ENCODE assay signal across 8 mouse cellular contexts in the genomic region with DNA sequence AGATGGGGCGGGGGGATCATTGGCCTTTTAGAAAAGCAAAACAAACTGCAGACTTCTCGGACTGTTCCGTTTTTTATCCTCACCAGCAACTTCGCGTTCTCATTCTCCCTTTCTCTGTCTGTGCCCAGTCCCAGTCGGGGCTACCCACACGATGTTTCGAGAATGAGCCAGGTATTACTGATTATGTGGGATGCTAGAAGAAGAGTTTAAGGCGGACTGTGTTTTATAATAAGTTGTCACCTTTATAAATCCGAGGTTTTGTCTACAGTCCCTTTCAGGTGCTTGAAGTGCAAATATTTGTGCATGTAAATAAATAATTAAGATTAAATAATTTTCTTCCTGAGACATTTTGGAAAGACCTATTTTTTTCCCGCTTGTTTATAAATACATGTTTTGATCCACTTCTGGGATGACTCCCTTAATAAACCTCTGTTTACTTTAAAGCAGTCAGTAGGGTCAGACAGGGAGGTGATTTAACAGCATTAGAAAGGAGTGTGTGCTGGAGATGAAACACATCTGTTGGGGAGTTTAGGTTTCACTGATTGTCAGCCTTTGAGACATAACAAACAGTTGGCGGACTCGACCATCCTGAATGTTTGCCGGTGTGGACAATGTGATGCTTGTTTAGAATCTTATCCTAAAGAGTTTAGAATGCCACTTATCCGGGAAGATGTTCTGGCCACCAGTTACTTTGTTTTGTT. TPM values are rescaled to one million over a fixed set of nuclear protein-coding genes. Genes with fewer than 3 reads are reported as not detected.
DNase-seq lines count a peak whose midpoint lies in the region; ATAC-seq and TF ChIP-seq lines count a peak whose summit lies in the region.

No protein-coding gene starts in this region.

- no peaks in the 10 kb centered on the region for H3K9me3 ChIP-seq in kidney, postnatal 0 days (replicated peaks; ENCODE audit: low read length)
- no peaks in the 10 kb centered on the region for H3K9me3 ChIP-seq in hindbrain, postnatal 0 days (ENCODE audit: low read length)
- H3K9me3 ChIP-seq in midbrain, embryonic 16.5 days (replicated peaks; ENCODE audit: control insufficient read depth, low read length, poor library complexity, severe bottlenecking), result no peaks in the 10 kb centered on the region

- H3K36me3 ChIP-seq in kidney, postnatal 0 days (ENCODE audit: insufficient read depth, low read length), result no peaks in the 10 kb centered on the region
- H3K36me3 ChIP-seq in hindbrain, postnatal 0 days (ENCODE audit: insufficient read depth, low read length), result no peaks in the 10 kb centered on the region
- H3K36me3 ChIP-seq in midbrain, embryonic 16.5 days (ENCODE audit: control insufficient read depth, insufficient read depth, low read length), result no peaks in the 10 kb centered on the region

- no peak for TF ChIP-seq CTCF in kidney, postnatal 0 days (IDR thresholded peaks at IDR 0.05; ENCODE audit: low read depth)
- TF ChIP-seq CTCF in hindbrain, postnatal 0 days (IDR thresholded peaks at IDR 0.05; ENCODE audit: low read depth), result no peak

- peak overlapping the region; percentile 78 for H3K4me3 ChIP-seq in kidney, postnatal 0 days (replicated peaks; ENCODE audit: low read depth, low read length)
- peak overlapping the region; percentile 69 for H3K4me3 ChIP-seq in hindbrain, postnatal 0 days (ENCODE audit: low read length)
- peak overlapping the region; percentile 56 for H3K4me3 ChIP-seq in midbrain, embryonic 16.5 days (ENCODE audit: low read depth, low read length)

- ATAC-seq in kidney, postnatal 0 days (replicated peaks; ENCODE audit: low FRiP score, low read depth), result no peak
- no peak for ATAC-seq in hindbrain, postnatal 0 days
- peak; percentile 43 for ATAC-seq in midbrain, embryonic 16.5 days
- ATAC-seq in monocyte, adult 5-6 weeks (replicated peaks; ENCODE audit: insufficient number of reproducible peaks, low FRiP score, low TSS enrichment, poor library complexity, severe bottlenecking), result no peak
- ATAC-seq in megakaryocyte-erythroid progenitor cell, adult 5-6 weeks (replicated peaks; ENCODE audit: low FRiP score, low TSS enrichment, poor library complexity, severe bottlenecking), result no peak

- H3K27ac ChIP-seq in kidney, postnatal 0 days, result peak overlapping the region; percentile 78
- peak overlapping the region; percentile 55 for H3K27ac ChIP-seq in hindbrain, postnatal 0 days
- peak overlapping the region; percentile 53 for H3K27ac ChIP-seq in midbrain, embryonic 16.5 days (ENCODE audit: low read length)

- peak overlapping the region; percentile 71 for H3K9ac ChIP-seq in kidney, postnatal 0 days (ENCODE audit: low read depth, low read length)
- peak overlapping the region; percentile 59 for H3K9ac ChIP-seq in hindbrain, postnatal 0 days (replicated peaks; ENCODE audit: low read length)
- H3K9ac ChIP-seq in midbrain, embryonic 16.5 days (ENCODE audit: low read depth, low read length), result peak overlapping the region; percentile 72

- H3K4me2 ChIP-seq in kidney, postnatal 0 days (ENCODE audit: low read length), result peak overlapping the region; percentile 86
- peak overlapping the region; percentile 86 for H3K4me2 ChIP-seq in hindbrain, postnatal 0 days (ENCODE audit: low read depth, low read length)
- H3K4me2 ChIP-seq in midbrain, embryonic 16.5 days (ENCODE audit: low read length), result peak overlapping the region; percentile 62

- 7% methylated on average over 15 of the region's 15 CpGs for WGBS in kidney, postnatal 0 days
- WGBS in hindbrain, postnatal 0 days, result 11% methylated on average over 15 of the region's 15 CpGs
- 15% methylated on average over 15 of the region's 15 CpGs for WGBS in midbrain, embryonic 16.5 days

- DNase-seq in kidney, postnatal 0 days (ENCODE audit: low spot score), result peak; percentile 53
- DNase-seq in kidney, postnatal 4 days, result no peak
- DNase-seq in c-Kit-positive CD71-positive TER-119-negative erythroid progenitor cells, embryonic 14.5 days (ENCODE audit: low read depth), result peak; percentile 10
- DNase-seq in hindbrain, postnatal 0 days (ENCODE audit: low spot score), result no peak
- no peak for DNase-seq in cerebellum, postnatal 25 days

- no peaks in the 10 kb centered on the region for H3K27me3 ChIP-seq in kidney, postnatal 0 days (ENCODE audit: insufficient read depth, low read length)
- H3K27me3 ChIP-seq in hindbrain, postnatal 0 days (ENCODE audit: insufficient read depth, low read length), result no peaks in the 10 kb centered on the region
- H3K27me3 ChIP-seq in midbrain, embryonic 16.5 days (ENCODE audit: control insufficient read depth, insufficient read depth, low read depth, low read length), result no peaks in the 10 kb centered on the region

- peaks cover 8% of the 10 kb centered on the region; the same call in 1 of the 2 replicates for H3K4me1 ChIP-seq in kidney, postnatal 0 days (replicated peaks; ENCODE audit: insufficient read depth, low read length)
- peaks cover 8% of the 10 kb centered on the region; the same call in 1 of the 2 replicates for H3K4me1 ChIP-seq in hindbrain, postnatal 0 days (ENCODE audit: insufficient read depth, low read length)
- H3K4me1 ChIP-seq in midbrain, embryonic 16.5 days (ENCODE audit: control insufficient read depth, insufficient read depth, low read length), result peaks cover 12% of the 10 kb centered on the region

RNA-seq across cellular contexts. Expression of a gene that starts 0.9 kb away (rescaled TPM):
- polyA plus RNA-seq in kidney, postnatal 0 days (2015; fragmentation: Nextera tagmentation; extraction: Ambion mirVana), result 60.9 and 65.8 TPM in 2 replicates
- 67.5 and 73.4 TPM in 2 replicates for total RNA-seq in hindbrain, postnatal 0 days (2014; rRNA removed)
- 74.9 and 75.2 TPM in 2 replicates for polyA plus RNA-seq in hindbrain, postnatal 0 days (2015; fragmentation: Nextera tagmentation; extraction: Ambion mirVana)
- 78.4 and 79.3 TPM in 2 replicates for polyA plus RNA-seq in midbrain, embryonic 16.5 days (2015; fragmentation: Nextera tagmentation; extraction: Ambion mirVana)
- total RNA-seq in monocyte, adult 5-6 weeks (2017), result 32.8 to 65.1 TPM (median 38.5 TPM) in 3 replicates
- 23.9 and 26.3 TPM in 2 replicates for total RNA-seq in megakaryocyte-erythroid progenitor cell, adult 5-6 weeks (2014; fragmentation: Nextera tagmentation)
- total RNA-seq in megakaryocyte-erythroid progenitor cell, adult 5-6 weeks (2017), result 25.9 and 26.5 TPM in 2 replicates

Comparison
In these comparisons a context has a peak if more than half of its experiments do, and no peak if none do; other contexts are left out.
1. DNase-seq: peak in kidney, postnatal 0 days (single experiment) and c-Kit-positive CD71-positive TER-119-negative erythroid progenitor cells, embryonic 14.5 days (single experiment); none in kidney, postnatal 4 days (0 of 2), hindbrain, postnatal 0 days (single experiment) and cerebellum, postnatal 25 days (0 of 2).
2. Peak in every context shown above with its lines, with median percentiles within 50 percentile points of each other: H3K27ac ChIP-seq, H3K4me2 ChIP-seq, H3K4me3 ChIP-seq and H3K9ac ChIP-seq.